Mouse (Mus musculus): ENCODE results near the gene Hemk1.

The Hemk1 gene

DNA sequence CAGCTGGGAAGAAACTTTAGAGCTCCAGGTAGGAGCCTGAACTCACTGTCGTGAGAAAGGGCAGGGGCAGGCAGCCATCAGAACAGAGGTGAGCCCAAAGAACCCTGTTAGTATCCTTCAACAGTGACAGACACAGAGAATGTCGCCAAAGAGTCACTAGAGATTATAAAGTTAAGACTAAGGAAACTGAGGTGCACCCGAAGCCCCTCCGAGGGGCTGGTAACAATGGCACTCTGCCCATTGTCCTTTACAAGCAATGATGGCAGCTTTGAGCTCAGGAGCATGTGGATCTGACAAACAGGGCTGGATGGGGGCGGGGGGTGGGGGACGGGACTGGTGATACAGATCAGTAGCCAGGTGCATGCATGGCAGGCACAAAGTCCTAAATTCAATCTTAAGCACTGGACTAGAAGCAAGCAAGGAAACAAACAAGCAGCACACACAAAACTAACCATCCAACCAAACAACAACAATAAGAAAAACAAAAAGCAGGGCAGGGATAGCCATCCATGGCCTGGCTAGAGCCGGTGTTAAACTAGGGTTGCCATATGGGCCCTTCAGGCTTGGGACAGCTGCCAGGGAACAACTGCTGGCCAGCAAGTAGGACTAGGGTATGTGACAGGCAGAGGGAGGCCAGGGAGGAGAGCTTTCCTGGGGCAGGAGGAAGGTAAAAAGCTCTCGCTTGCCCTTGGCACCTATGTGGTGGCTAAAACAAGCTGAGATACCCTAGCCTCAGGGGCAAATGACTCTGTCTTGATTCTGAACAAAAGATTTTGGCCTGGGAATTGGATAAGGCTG lies 5.2 kb upstream of the Hemk1 start:
- peak; percentile 97 for DNase-seq

- DNase-seq = peak; percentile 79
These were observed 4.1 kb upstream of the Hemk1 start for GRCm38 (mm10) chr9:107342201-107342709.

- DNase-seq = peak; percentile 70
These were observed 2.9 kb upstream of the Hemk1 start for GRCm38 (mm10) chr9:107340911-107341645.

DNA sequence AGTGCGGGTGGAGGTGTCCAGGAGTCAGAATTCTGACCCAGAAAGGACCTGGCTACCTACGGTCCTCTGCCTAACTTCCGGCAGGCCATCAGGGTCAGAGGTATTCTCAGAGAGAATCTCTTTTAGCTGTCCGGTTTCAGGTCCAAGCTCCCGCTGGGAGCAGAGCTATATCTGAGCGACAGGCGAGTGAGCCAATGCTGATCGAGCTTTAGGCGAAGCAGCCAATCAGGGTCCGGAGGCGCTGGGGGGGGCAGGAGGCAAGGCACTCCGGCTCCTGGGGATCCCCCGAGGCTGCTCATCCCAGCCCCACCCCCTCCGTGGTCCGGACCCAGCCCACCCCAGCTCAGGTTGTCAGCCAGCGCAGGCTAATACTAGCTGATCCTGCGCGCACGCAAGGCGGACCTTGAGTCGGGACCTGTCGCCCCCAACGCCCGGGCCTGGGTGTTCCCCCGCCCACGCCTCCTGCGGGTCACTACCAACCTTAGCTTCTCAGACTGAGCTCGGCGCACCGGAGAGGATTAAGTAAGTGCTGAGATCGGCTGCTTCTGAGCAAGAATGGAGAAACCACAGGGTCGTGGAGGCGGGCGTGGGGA lies 2.2 kb upstream of the Hemk1 start, which contains the start of gene 6430571L13Rik:
6430571L13Rik (plus strand) TSS at position 336 of the 593 bp plus-strand sequence.
- DNase-seq = peak; percentile 97

- peak; percentile 55 for DNase-seq
These were observed 1.8 kb downstream of the Hemk1 start for GRCm38 (mm10) chr9:107336386-107336785.

GRCm38 (mm10) chr9:107335909-107336308 lies 2.2 kb downstream of the Hemk1 start:
- peak; percentile 80 for DNase-seq

DNA sequence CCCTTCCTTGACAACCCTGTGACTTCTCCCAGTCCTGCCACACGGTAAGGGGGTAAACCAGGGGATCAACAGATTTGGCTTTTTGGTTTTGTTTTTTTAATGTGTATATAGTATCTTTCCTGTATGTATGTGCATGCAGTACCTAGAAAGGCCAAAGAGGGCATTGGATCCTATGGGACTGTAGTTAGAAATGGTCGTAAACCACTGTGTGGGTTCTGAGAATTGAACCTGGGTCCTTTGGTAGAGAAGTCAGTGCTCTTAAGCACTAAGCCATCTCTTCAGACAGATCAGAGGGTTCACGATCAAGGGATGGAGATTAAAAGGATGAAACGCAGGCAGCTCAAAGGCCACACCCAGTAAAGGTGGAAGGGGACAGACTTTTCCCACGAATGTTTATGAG lies 3.1 kb downstream of the Hemk1 start:
- no peak for DNase-seq

GRCm38 (mm10) chr9:107334356-107334755 lies 3.8 kb downstream of the Hemk1 start:
- peak; percentile 25 for DNase-seq

DNA sequence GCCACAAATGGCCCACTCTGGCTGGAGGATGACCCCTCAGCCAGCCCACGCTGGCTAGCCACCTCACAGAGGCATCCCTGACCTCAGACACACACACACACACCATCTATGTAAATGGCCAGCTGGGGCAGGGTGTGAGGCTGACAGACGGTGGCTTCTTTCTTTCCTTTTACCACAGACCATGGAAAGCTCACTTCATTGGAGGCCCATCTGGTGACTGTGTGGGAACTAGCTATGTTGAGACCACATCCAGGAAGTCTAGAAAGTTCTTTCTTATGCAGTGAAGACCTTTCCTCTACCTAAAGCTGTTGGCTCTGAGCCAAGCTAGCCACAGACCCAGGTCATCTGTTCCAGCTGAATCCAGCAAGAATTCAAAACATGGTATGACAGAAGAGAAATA lies 4.5 kb downstream of the Hemk1 start:
- DNase-seq = no peak

DNA sequence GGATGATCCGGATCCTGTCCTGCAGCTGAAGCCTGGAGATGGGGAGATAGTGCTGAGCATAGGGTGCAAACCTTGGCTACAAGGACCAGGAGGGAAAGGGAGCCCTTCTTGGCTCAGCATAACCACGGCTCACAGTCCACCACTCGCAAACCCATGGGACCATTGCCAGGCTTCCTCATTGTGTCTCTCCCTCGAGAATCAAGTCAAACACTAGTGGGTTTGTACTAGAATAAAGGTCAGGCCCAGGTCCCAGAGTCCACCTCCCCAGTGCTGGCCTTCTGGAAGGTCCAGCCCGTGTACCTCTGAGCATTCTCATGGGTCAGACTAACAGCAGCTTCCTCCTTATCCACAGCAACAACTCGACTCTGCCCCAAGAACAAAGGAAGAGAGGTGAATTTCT lies 7.4 kb downstream of the Hemk1 start:
- no peak for DNase-seq

- DNase-seq = no peak
These were observed 10.1 kb downstream of the Hemk1 start for GRCm38 (mm10) chr9:107327879-107328620.

DNA sequence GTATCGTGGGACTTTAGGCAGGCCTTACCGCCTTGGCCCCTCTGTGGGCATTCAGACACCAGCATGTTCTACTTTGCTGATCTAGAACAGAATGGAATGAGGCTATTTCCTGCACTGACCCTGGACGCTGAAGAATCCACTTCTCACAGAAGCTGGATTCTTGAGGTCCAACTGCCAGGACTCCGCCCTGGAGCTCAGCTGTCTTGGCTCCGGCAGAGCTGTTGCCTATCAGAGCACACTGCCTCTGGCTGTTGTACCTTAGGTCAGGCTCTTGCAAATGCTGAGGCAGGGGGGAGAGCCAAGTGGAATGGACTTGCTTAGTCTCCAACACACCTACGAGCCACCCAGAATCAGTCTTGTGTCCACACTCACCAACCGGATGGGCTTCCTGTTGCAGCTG lies 12.2 kb downstream of the Hemk1 start:
- no peak for DNase-seq

- no peak for DNase-seq
These were observed 13.2 kb downstream of the Hemk1 start for GRCm38 (mm10) chr9:107324799-107325561.

DNA sequence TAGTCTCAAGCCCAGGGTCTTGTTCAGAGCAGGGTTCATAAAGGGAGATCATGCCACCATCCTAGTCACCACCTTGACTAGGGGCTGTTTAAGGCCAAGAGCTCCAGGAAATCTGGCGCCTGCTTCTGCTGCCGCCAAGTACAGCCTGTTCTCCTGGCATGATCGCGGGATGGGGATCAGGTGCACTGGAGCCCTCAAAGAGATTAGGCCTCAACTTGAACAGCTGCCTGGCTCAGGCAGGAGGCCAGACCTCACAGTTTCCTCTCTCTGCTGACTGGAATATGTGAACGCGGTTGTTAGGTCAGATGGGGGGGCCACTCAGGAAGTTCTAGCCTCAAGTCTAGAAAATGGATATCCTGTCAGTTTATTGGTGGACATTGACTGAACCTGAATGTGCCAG lies 14.6 kb downstream of the Hemk1 start:
- DNase-seq = peak; percentile 84

DNA sequence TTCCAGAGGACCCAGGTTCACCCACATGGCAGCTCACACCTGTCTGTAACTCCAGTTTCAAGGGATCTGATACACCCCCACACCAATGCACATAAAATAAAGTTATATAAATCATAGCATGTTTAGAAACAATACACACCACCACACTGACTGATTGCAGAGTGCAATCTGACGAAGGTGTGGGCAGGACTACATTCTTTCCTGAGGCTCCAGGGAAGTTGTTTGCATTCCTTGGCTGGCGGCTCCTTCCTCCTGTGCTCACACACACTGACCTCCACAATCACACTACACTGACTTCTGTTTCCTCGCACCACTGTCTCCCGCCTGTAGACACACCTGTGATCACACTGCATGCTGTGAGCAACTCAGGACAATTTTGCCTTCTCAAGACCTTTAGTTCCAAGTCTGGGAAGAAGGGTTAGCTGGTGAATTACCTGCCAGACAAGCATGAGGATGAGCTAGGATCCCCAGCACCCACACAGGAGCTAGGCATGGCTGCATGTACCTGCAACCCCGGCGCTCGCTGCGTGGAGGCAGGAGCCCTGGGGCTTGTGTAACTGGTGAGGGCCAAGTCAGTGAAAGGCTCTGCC lies 15.6 kb downstream of the Hemk1 start:
- DNase-seq = no peak

GRCm38 (mm10) chr9:107315791-107316190 lies 22.4 kb downstream of the Hemk1 start:
- DNase-seq = no peak

GRCm38 (mm10) chr9:107313926-107314325 lies 24.2 kb downstream of the Hemk1 start:
- no peak for DNase-seq

GRCm38 (mm10) chr9:107312811-107313584 lies 25.2 kb downstream of the Hemk1 start:
- no peak for DNase-seq

- DNase-seq = no peak
These were observed 28.6 kb downstream of the Hemk1 start for GRCm38 (mm10) chr9:107309600-107309999.

GRCm38 (mm10) chr9:107309171-107309570 lies 29.0 kb downstream of the Hemk1 start:
- no peak for DNase-seq

Measured in cerebellum, adult 9-11 months (tissue).